Mouse (Mus musculus): ENCODE results near the gene AC124108.1. TPM values are rescaled to one million over a fixed set of nuclear protein-coding genes. Genes with fewer than 3 reads are reported as not detected.

AC124108.1 gene
- total and polyA plus RNA-seq, 3 experiments: not detected

- Histone ChIP-seq H3K9me3 (replicated peaks; ENCODE audit: low read length) (no peaks in the 10 kb centered on the region), H3K79me2 (replicated peaks; ENCODE audit: control insufficient read depth, extremely low read depth, insufficient read depth, poor library complexity, severe bottlenecking) (no peaks in the 10 kb centered on the region), H3K4me3 (replicated peaks in 1 of 3; ENCODE audit: low read depth in 2 of 3, low read length in 2 of 3, poor library complexity in 1 of 3) (no peak overlapping the region), H3K36me3 (replicated peaks in 1 of 2; ENCODE audit: control insufficient read depth in 1 of 2, insufficient read depth in 1 of 2, low read length in 1 of 2) (no peaks in the 10 kb centered on the region), H3K27me3 (replicated peaks) (peaks cover 29% of the 10 kb centered on the region), H3K9ac (ENCODE audit: insufficient read depth, low read depth) (no peak overlapping the region), H3K4me2 (ENCODE audit: insufficient read depth, low read depth, poor library complexity, severe bottlenecking) (no peak overlapping the region), H3K4me1 (ENCODE audit: control insufficient read depth in 1 of 2, insufficient read depth in 2 of 2) (peaks cover 2 to 8% of the 10 kb centered on the region in 2 experiments; a peak in 3 of 4 replicates), H3K27ac (ENCODE audit: insufficient read depth, low read depth) (no peak overlapping the region)
- dilution Hi-C loops (cut with MboI; ENCODE audit: extremely low pct_ligation_motif_present, extremely low pct_unique_long_range_greater_than_20kb, low sequenced_read_pairs): no loop called here
- in situ Hi-C loops (cut with MboI; ENCODE audit: low pct_ligation_motif_present, low pct_unique_long_range_greater_than_20kb, low sequenced_read_pairs): no loop called here
- TF ChIP-seq RCOR1 (conservative IDR thresholded peaks at IDR 0.05; ENCODE audit: low read depth, low read length) (no peak), KAT2A (IDR thresholded peaks at IDR 0.05; ENCODE audit: insufficient replicate concordance, low read length) (no peak), MXI1 (IDR thresholded peaks at IDR 0.05; ENCODE audit: low read depth, low read length) (no peak), SMC3 (IDR thresholded peaks at IDR 0.05; ENCODE audit: low read depth, low read length) (no peak), IRF4 (IDR thresholded peaks at IDR 0.05; ENCODE audit: low read depth, low read length) (no peak), CHD1 (IDR thresholded peaks at IDR 0.05; ENCODE audit: low read depth, low read length) (no peak), CHD2 (IDR thresholded peaks at IDR 0.05; ENCODE audit: low read length) (no peak), MYC (IDR thresholded peaks at IDR 0.05; ENCODE audit: low read depth, low read length) (no peak)
- DNase-seq (ENCODE audit: extremely low read depth): no peak
Observed at GRCm38 (mm10) chr1:132143079-132143478, 48.2 kb upstream of the AC124108.1 start.

GRCm38 (mm10) chr1:132143730-132144129 is 47.5 kb upstream of the AC124108.1 start:
- peaks cover 2 to 6% of the 10 kb centered on the region in 2 experiments; a peak in 2 of 4 replicates for H3K4me1 ChIP-seq (ENCODE audit: control insufficient read depth in 1 of 2, insufficient read depth in 2 of 2)
- no peak overlapping the region for H3K27ac ChIP-seq (ENCODE audit: insufficient read depth, low read depth)
- no peaks in the 10 kb centered on the region for H3K9me3 ChIP-seq (replicated peaks; ENCODE audit: low read length)
- no peak for TF ChIP-seq NELFE (IDR thresholded peaks at IDR 0.05; ENCODE audit: low read depth, low read length)
- TF ChIP-seq EP300 (IDR thresholded peaks at IDR 0.05; ENCODE audit: low read length): no peak
- TF ChIP-seq KAT2A (IDR thresholded peaks at IDR 0.05; ENCODE audit: insufficient replicate concordance, low read length): no peak
- no peak for TF ChIP-seq MEF2A (IDR thresholded peaks at IDR 0.05; ENCODE audit: borderline replicate concordance, low read depth, low read length)
- TF ChIP-seq BHLHE40 (IDR thresholded peaks at IDR 0.05; ENCODE audit: low read depth, low read length): no peak
- no peak for TF ChIP-seq E2F4 (IDR thresholded peaks at IDR 0.05; ENCODE audit: insufficient replicate concordance, low read depth, low read length)
- no peak for TF ChIP-seq NRF1 (IDR thresholded peaks at IDR 0.05; ENCODE audit: low read depth, low read length)
- TF ChIP-seq CHD2 (IDR thresholded peaks at IDR 0.05; ENCODE audit: low read length): no peak
- no peak for TF ChIP-seq GABPA (IDR thresholded peaks at IDR 0.05; ENCODE audit: insufficient replicate concordance, low read depth, low read length)
- TF ChIP-seq TBP (conservative IDR thresholded peaks at IDR 0.05; ENCODE audit: low read depth, low read length): no peak
- no peak for TF ChIP-seq RAD21 (IDR thresholded peaks at IDR 0.05; ENCODE audit: low read depth, low read length)
- TF ChIP-seq POLR2AphosphoS2 (IDR thresholded peaks at IDR 0.05; ENCODE audit: low read depth, low read length): no peak
- no peak for TF ChIP-seq MYC (IDR thresholded peaks at IDR 0.05; ENCODE audit: low read depth, low read length)
- no peak for TF ChIP-seq USF1 (IDR thresholded peaks at IDR 0.05; ENCODE audit: low read depth, low read length)
- no peak for TF ChIP-seq MAFK (IDR thresholded peaks at IDR 0.05; ENCODE audit: insufficient replicate concordance, low read length)
- TF ChIP-seq MAZ (IDR thresholded peaks at IDR 0.05; ENCODE audit: low read depth, low read length): no peak
- no peak for TF ChIP-seq USF2 (conservative IDR thresholded peaks at IDR 0.05; ENCODE audit: low read depth, low read length)
- dilution Hi-C loops (cut with MboI; ENCODE audit: extremely low pct_ligation_motif_present, extremely low pct_unique_long_range_greater_than_20kb, low sequenced_read_pairs) (no loop called here), in situ Hi-C loops (cut with MboI; ENCODE audit: low pct_ligation_motif_present, low pct_unique_long_range_greater_than_20kb, low sequenced_read_pairs) (no loop called here)
- DNase-seq (ENCODE audit: extremely low read depth): no peak
- no peaks in the 10 kb centered on the region for H3K79me2 ChIP-seq (replicated peaks; ENCODE audit: control insufficient read depth, extremely low read depth, insufficient read depth, poor library complexity, severe bottlenecking)
- H3K4me2 ChIP-seq (ENCODE audit: insufficient read depth, low read depth, poor library complexity, severe bottlenecking): no peak overlapping the region
- no peak overlapping the region for H3K9ac ChIP-seq (ENCODE audit: insufficient read depth, low read depth)
- H3K36me3 ChIP-seq (replicated peaks in 1 of 2; ENCODE audit: control insufficient read depth in 1 of 2, insufficient read depth in 1 of 2, low read length in 1 of 2): no peaks in the 10 kb centered on the region
- peaks cover 30% of the 10 kb centered on the region for H3K27me3 ChIP-seq (replicated peaks)
- H3K4me3 ChIP-seq (replicated peaks in 1 of 3; ENCODE audit: low read depth in 2 of 3, low read length in 2 of 3, poor library complexity in 1 of 3): no peak overlapping the region
